Mouse (Mus musculus) cerebellum, adult 2 months (tissue): ENCODE data around the gene Zfp219. TPM values are rescaled to one million over a fixed set of nuclear protein-coding genes. Genes with fewer than 3 reads are reported as not detected.

Source experiments
- DNase-seq, 2 experiments: peaks; one replicate each; pipeline ENCODE4 v3.0.0; 2021
- H3K27ac ChIP-seq: fragments of 200-500 bp; 2 replicates; pipeline ENCODE4 v1.5.1; 2012; ENCODE audit warnings: low read length, control low read depth, inconsistent platforms; ENCODE audit not compliant: insufficient read depth
- H3K27me3 ChIP-seq: fragments of 200-500 bp; 2 replicates; pipeline ENCODE4 v1.6.1; 2012; ENCODE audit warnings: inconsistent platforms, mild to moderate bottlenecking, low read length, moderate library complexity; ENCODE audit not compliant: control insufficient read depth, insufficient read depth
- H3K4me1 ChIP-seq: fragments of 200-500 bp; 2 replicates; pipeline ENCODE4 v1.6.1; 2011; ENCODE audit warnings: low read length; ENCODE audit not compliant: control insufficient read depth, insufficient read depth
- H3K4me3 ChIP-seq: fragments of 200-500 bp; replicated peaks from 2 replicates; pipeline ENCODE3; 2011; ENCODE audit warnings: mild to moderate bottlenecking, low read depth, low read length, control low read depth; ENCODE audit not compliant: insufficient read depth
- CTCF ChIP-seq: fragments of 200-500 bp; IDR thresholded peaks from 2 replicates; pipeline ENCODE4 v1.5.1; 2011; ENCODE audit warnings: low read depth, mild to moderate bottlenecking, control low read depth, low read length, moderate library complexity, borderline replicate concordance; ENCODE audit not compliant: insufficient read depth
- POLR2A ChIP-seq: fragments of 200-500 bp; IDR thresholded peaks from 2 replicates; pipeline ENCODE4 v1.6.1; 2011; ENCODE audit warnings: low read length, control low read depth, borderline replicate concordance; ENCODE audit not compliant: insufficient read depth
- WGBS: fragments of 180-500 bp; shearing (Covaris S2); methylation state at CpG from one replicate; pipeline ENCODE4 v1.1.7; 2018; 5-methylcytosine and 5-hydroxymethylcytosine counted together
- polyA plus RNA-seq: library from polyadenylated mRNA; depleted of rRNA; stranded (reverse); fragments of >200 nt; gene quantifications from 2 replicates; pipeline ENCODE4 v1.2.3, GENCODE M21; 2012; rRNA removed

The Zfp219 gene
- polyA plus RNA-seq, 1 experiment = 184 TPM

GRCm38 (mm10) chr14:51983251-51983650 lies 37.3 kb downstream of the Zfp219 start:
- H3K27ac ChIP-seq = no peak overlapping the region
- no peak for DNase-seq
- no peak overlapping the region for H3K4me3 ChIP-seq

GRCm38 (mm10) chr14:51979252-51979651 lies 41.3 kb downstream of the Zfp219 start:
- DNase-seq = no peak
- Histone ChIP-seq H3K4me3 (no peak overlapping the region), H3K27me3 (no peaks in the 10 kb centered on the region), H3K4me1 (no peaks in the 10 kb centered on the region), H3K27ac (no peak overlapping the region)
- WGBS = 94% methylated on average over 3 of the region's 3 CpGs
- TF ChIP-seq POLR2A (no peak), CTCF (no peak)

More at GRCm38 (mm10) chr14:51983251-51983650, 37.3 kb downstream of the Zfp219 start:
- Histone ChIP-seq H3K27me3 (no peaks in the 10 kb centered on the region), H3K4me1 (no peaks in the 10 kb centered on the region)
- TF ChIP-seq CTCF (no peak), POLR2A (no peak)
- WGBS = 79% methylated on average over 4 of the region's 4 CpGs

- no peaks in the 10 kb centered on the region for H3K27me3 ChIP-seq
- 73% methylated on average over 3 of the region's 3 CpGs for WGBS
These were observed 53.1 kb downstream of the Zfp219 start for GRCm38 (mm10) chr14:51967400-51967799.

GRCm38 (mm10) chr14:51960316-51960715 lies 60.2 kb downstream of the Zfp219 start:
- no peaks in the 10 kb centered on the region for H3K4me1 ChIP-seq
- TF ChIP-seq CTCF = no peak
- DNase-seq = no peak
- no peak overlapping the region for H3K4me3 ChIP-seq
- no peaks in the 10 kb centered on the region for H3K27me3 ChIP-seq
- WGBS = 92% methylated on average over 2 of the region's 2 CpGs
- H3K27ac ChIP-seq = no peak overlapping the region

More at GRCm38 (mm10) chr14:51967400-51967799, 53.1 kb downstream of the Zfp219 start:
- no peaks in the 10 kb centered on the region for H3K4me1 ChIP-seq
- H3K27ac ChIP-seq = no peak overlapping the region
- no peak overlapping the region for H3K4me3 ChIP-seq
- no peak for DNase-seq
- no peak for TF ChIP-seq POLR2A
- no peak for TF ChIP-seq CTCF

Other genes with a start within 250 kb of the Zfp219 start
- gene Ang4, start 247.1 kb downstream of the Zfp219 start, polyA plus RNA-seq = not detected in 2 replicates
- not detected in 2 replicates for gene AY358078, start 220.7 kb downstream of the Zfp219 start, polyA plus RNA-seq
- gene Ear6, start 167.0 kb downstream of the Zfp219 start, polyA plus RNA-seq = not detected in 2 replicates
- gene Mettl17, start 135.9 kb downstream of the Zfp219 start, polyA plus RNA-seq = 52.5 and 55.4 TPM in 2 replicates
- gene Slc39a2, start 127.8 kb downstream of the Zfp219 start, polyA plus RNA-seq = 13.8 and 15.0 TPM in 2 replicates
- 997 and 1,033 TPM in 2 replicates for gene Ndrg2, start 106.6 kb downstream of the Zfp219 start, polyA plus RNA-seq
- gene Tppp2, start 102.3 kb downstream of the Zfp219 start, polyA plus RNA-seq = not detected in 2 replicates
- 0.10 TPM in 1 of 2 replicates, not detected in the other for gene Rnase13, start 98.0 kb downstream of the Zfp219 start, polyA plus RNA-seq
- gene Arhgef40, start 36.0 kb downstream of the Zfp219 start, polyA plus RNA-seq = 44.1 and 48.0 TPM in 2 replicates
- gene Tmem253, start 5.1 kb downstream of the Zfp219 start, polyA plus RNA-seq = 2.0 and 2.4 TPM in 2 replicates
- gene Olfr221, start 21.7 kb upstream of the Zfp219 start, polyA plus RNA-seq = 0.03 and 0.10 TPM in 2 replicates
- gene Hnrnpc, start 83.3 kb upstream of the Zfp219 start, polyA plus RNA-seq = 254 and 281 TPM in 2 replicates
- 1.1 and 1.2 TPM in 2 replicates for gene Rpgrip1, start 90.0 kb upstream of the Zfp219 start, polyA plus RNA-seq
- 32.2 and 33.9 TPM in 2 replicates for gene Supt16, start 176.7 kb upstream of the Zfp219 start, polyA plus RNA-seq
- 66.8 and 67.6 TPM in 2 replicates for gene Chd8, start 237.0 kb upstream of the Zfp219 start, polyA plus RNA-seq